Mouse (Mus musculus): Measurements from ENCODE around the gene Btbd35f5. TPM values are rescaled to one million over a fixed set of nuclear protein-coding genes. Genes with fewer than 3 reads are reported as not detected.
"Not testable (repeated sequence)": the region's sequence is repeated elsewhere in the genome, so short reads cannot be mapped to it uniquely, and the experiment has no call there.

Gene Btbd35f5
- polyA plus RNA-seq (2012; ENCODE audit: insufficient read depth, low replicate concordance): not detected in 2 replicates

DNA sequence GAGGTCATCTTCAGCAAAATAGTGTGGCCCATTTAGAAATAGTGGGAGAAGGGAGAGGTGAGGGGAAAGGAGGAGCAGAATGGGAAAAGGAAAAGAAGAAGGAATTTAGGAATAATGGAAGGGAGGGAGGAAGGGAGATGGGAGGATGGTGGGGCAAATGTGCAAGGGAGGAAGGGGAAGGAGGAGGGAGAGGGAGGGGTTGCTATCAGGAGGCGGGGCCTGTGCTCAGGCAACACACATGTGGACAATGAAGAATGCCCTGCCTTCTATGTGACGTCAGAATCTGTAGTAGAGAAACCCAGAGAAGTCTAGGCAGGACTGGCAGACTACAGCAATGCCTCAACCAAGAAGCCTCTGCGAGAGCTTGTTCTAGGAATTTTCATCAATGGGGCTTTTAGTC lies at the start of gene Btbd35f5:
Gene Btbd35f5, plus strand, starts transcription at position 301 of the 400 bp plus-strand sequence.
- H3K4me1 ChIP-seq; H3K9me3 ChIP-seq; H3K4me3 ChIP-seq (replicated peaks); H3K36me3 ChIP-seq (replicated peaks; ENCODE audit: low read length); H3K27me3 ChIP-seq (replicated peaks): not testable (repeated sequence)

DNA sequence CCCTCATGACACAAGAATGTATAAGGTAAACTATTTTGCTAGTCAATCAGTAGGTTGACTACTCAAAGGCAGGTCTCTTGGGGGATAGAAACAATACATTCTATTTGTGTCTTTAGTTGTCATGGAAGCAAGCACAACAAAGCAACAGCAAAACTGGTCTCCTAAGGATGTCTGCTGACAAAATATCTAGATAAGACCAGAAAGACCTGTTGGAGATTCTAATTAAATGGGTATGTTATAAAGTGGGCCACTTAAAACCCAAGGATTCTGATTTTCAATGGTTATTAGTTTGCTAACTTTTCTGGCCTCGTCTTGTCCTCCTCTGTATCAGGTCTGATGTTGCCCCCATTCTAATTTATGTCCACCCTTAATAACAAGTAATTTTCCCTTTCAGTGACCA lies 32.2 kb upstream of the Btbd35f5 start, which contains the start of gene Gm21789:
Gene Gm21789, plus strand, starts transcription at position 301 of the 400 bp plus-strand sequence.
- not testable (repeated sequence) for H3K4me3 ChIP-seq (replicated peaks); H3K36me3 ChIP-seq (replicated peaks; ENCODE audit: low read length); H3K9me3 ChIP-seq; H3K27me3 ChIP-seq (replicated peaks); H3K4me1 ChIP-seq

Other genes with a start within 250 kb of the Btbd35f5 start
- gene Btbd35f21, start 247.8 kb upstream of the Btbd35f5 start, polyA plus RNA-seq (2012; ENCODE audit: insufficient read depth, low replicate concordance): not detected in 2 replicates
- not detected in 2 replicates for gene Btbd35f30, start 79.3 kb upstream of the Btbd35f5 start, polyA plus RNA-seq (2012; ENCODE audit: insufficient read depth, low replicate concordance)
- not detected in 2 replicates for gene Gm21789, start 32.1 kb upstream of the Btbd35f5 start, polyA plus RNA-seq (2012; ENCODE audit: insufficient read depth, low replicate concordance)

All from megakaryocyte, embryonic 14.5 days (primary cell).